Mouse (Mus musculus) spleen, adult 2 months (tissue): ENCODE measurements at regions not wholly inside any gene's neighbourhood (a gene's known extent, or its start where the extent isn't known, plus 50 kb on each side); places are given as distances from the start of the nearest gene placed in this dataset.
A peak's percentile ranks its signal among the peaks of the same experiment; 100 is the strongest.

Source experiments
- DNase-seq, 2 experiments: peaks; one replicate each; pipeline versions ENCODE4 v3.0.0 to v3.0.0-alpha.2; 2012 to 2021; ENCODE audit warnings: low spot score in 2 of 2, low read depth in 1 of 2
- H3K27ac ChIP-seq: fragments of 200-500 bp; 2 replicates; pipeline ENCODE4 v1.5.1; 2012; ENCODE audit warnings: low read length, inconsistent platforms; ENCODE audit not compliant: insufficient read depth
- H3K27me3 ChIP-seq: fragments of 200-500 bp; 2 replicates; pipeline ENCODE4 v1.6.1; 2012; ENCODE audit warnings: mild to moderate bottlenecking, moderate library complexity, low read length, inconsistent platforms; ENCODE audit not compliant: control insufficient read depth, insufficient read depth
- H3K36me3 ChIP-seq: fragments of 200-500 bp; 2 replicates; pipeline ENCODE4 v1.6.1; 2012; ENCODE audit warnings: mild to moderate bottlenecking, low read length, inconsistent platforms; ENCODE audit not compliant: control insufficient read depth, insufficient read depth
- H3K4me1 ChIP-seq: fragments of 200-500 bp; 2 replicates; pipeline ENCODE4 v1.6.1; 2011; ENCODE audit warnings: inconsistent platforms; ENCODE audit not compliant: control insufficient read depth, insufficient read depth, insufficient read length
- H3K4me3 ChIP-seq: fragments of 200-500 bp; 2 replicates; pipeline ENCODE4 v1.5.1; 2011; ENCODE audit warnings: mild to moderate bottlenecking, inconsistent platforms; ENCODE audit not compliant: insufficient read depth, insufficient read length; ENCODE audit errors: extremely low read depth
- CTCF ChIP-seq: fragments of 200-500 bp; IDR thresholded peaks from 2 replicates; pipeline ENCODE4 v1.5.1; 2011; ENCODE audit warnings: mild to moderate bottlenecking, inconsistent platforms; ENCODE audit not compliant: insufficient read depth, insufficient read length, insufficient replicate concordance; ENCODE audit errors: extremely low read depth
- POLR2A ChIP-seq: fragments of 200-500 bp; IDR thresholded peaks from 2 replicates; pipeline ENCODE4 v1.6.1; 2011; ENCODE audit warnings: low read depth, low read length, inconsistent platforms
- WGBS: fragments of 180-500 bp; shearing (Covaris S2); methylation state at CpG from one replicate; pipeline ENCODE4 v1.1.7; 2018; 5-methylcytosine and 5-hydroxymethylcytosine counted together

DNA sequence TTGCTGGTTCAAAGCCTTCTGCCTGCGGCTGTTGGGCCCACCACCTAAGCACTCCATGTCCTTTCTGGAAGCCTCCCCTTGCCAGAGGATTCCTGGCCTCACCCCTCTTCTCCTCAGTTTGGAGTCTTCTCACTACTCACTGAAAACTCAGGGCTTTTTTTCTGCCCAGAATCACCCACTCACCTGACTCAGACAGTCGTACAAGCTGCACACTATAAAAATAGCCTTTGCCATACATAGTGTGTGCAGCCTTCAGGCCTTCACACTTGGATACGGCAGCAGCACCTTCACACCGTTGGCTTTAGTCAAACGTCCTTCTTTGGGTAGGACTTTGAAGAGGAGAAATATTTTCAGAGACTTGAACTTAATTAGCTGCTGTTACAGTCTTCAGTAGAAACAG, 205.3 kb upstream of the Mkln1 start:
- 92% methylated on average over 5 of the region's 5 CpGs for WGBS
- Histone ChIP-seq H3K27ac (no peak overlapping the region), H3K4me1 (peaks cover 14% of the 10 kb centered on the region; the same call in 1 of the 2 replicates), H3K4me3 (no peak overlapping the region), H3K27me3 (no peaks in the 10 kb centered on the region), H3K36me3 (peaks cover 6% of the 10 kb centered on the region; the same call in 1 of the 2 replicates)
- no peak for DNase-seq
- TF ChIP-seq CTCF (no peak), POLR2A (no peak)

- DNase-seq: no peak
- Histone ChIP-seq H3K36me3 (peaks cover 6% of the 10 kb centered on the region; the same call in 1 of the 2 replicates), H3K27me3 (no peaks in the 10 kb centered on the region), H3K27ac (no peak overlapping the region), H3K4me3 (no peak overlapping the region), H3K4me1 (no peaks in the 10 kb centered on the region; the same call in 1 of the 2 replicates)
- TF ChIP-seq CTCF (peak; percentile 27; the same call in 1 of the 2 replicates), POLR2A (no peak)
- WGBS: 59% methylated on average over 4 of the region's 4 CpGs
Measured at GRCm38 (mm10) chr6:31197631-31198338, 200.8 kb upstream of the Mkln1 start.

DNA sequence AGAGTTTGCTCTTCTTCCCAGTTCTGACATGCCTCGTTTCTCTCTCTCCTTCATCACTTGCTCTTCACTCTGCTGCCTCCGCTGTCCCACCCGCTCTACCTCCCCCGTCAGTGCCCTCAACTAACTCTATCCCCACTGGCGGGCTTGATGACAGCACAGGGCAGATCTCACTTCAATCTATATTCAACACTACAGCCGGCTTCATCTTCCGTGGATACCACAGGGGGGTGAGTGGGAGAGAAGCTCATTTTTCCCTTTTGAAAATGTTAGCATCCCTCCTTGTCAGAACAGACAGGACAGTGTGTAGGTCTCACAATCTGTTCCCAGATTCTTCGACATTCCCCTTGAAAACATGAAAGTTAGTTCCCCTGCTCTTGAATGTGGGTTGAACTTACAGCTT, 200.2 kb upstream of the Mkln1 start:
- peaks cover 6% of the 10 kb centered on the region; the same call in 1 of the 2 replicates for H3K36me3 ChIP-seq
- DNase-seq: no peak
- H3K4me3 ChIP-seq: no peak overlapping the region
- TF ChIP-seq CTCF: no peak
- H3K4me1 ChIP-seq: no peaks in the 10 kb centered on the region; the same call in 1 of the 2 replicates
- 90% methylated on average over 8 of the region's 8 CpGs for WGBS
- no peaks in the 10 kb centered on the region for H3K27me3 ChIP-seq
- no peak overlapping the region for H3K27ac ChIP-seq

GRCm38 (mm10) chr6:31200705-31201104, 197.8 kb upstream of the Mkln1 start:
- Histone ChIP-seq H3K36me3 (peaks cover 2% of the 10 kb centered on the region; the same call in 1 of the 2 replicates), H3K4me1 (peaks cover 2% of the 10 kb centered on the region; the same call in 1 of the 2 replicates), H3K27ac (no peak overlapping the region), H3K27me3 (no peaks in the 10 kb centered on the region), H3K4me3 (no peak overlapping the region)
- no peak for DNase-seq
- WGBS: 90% methylated on average over 3 of the region's 3 CpGs
- TF ChIP-seq POLR2A (no peak), CTCF (no peak)

DNA sequence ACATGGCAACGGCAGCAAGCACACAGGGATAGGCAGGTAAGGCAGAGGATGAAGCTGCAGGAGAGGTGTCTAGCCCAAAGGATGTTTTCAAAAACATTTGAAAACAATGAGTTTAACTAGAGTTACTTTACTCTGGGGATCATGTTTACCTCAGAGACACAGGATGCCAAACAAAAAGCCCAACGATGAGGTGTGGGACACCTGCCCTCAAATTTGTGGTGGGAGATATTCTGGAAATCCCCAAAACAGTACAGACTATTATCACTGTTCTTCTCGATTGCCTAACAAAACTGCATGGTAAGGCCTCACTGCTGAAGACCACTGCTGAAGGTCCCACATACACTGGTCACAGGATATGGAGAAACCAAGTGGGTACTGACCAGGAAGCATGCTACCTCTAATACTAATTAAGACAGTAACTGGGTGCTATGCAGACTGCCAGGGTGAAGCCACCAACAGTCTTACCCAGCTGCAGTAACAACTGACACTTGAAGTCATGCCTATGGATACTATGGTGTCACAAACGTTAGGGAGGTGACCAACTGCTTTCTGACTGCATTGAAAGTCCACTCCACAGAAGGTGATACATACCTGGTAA, 197.1 kb upstream of the Mkln1 start:
- Histone ChIP-seq H3K36me3 (no peaks in the 10 kb centered on the region; the same call in 1 of the 2 replicates), H3K4me1 (peaks cover 2% of the 10 kb centered on the region; the same call in 1 of the 2 replicates), H3K27me3 (no peaks in the 10 kb centered on the region), H3K4me3 (no peak overlapping the region), H3K27ac (no peak overlapping the region)
- TF ChIP-seq CTCF (no peak), POLR2A (no peak)
- 79% methylated on average over 4 of the region's 4 CpGs for WGBS
- DNase-seq: no peak

- no peak for TF ChIP-seq CTCF
- TF ChIP-seq POLR2A: no peak
- H3K27me3 ChIP-seq: no peaks in the 10 kb centered on the region
- H3K4me1 ChIP-seq: peaks cover 2% of the 10 kb centered on the region; the same call in 1 of the 2 replicates
- no peak overlapping the region for H3K27ac ChIP-seq
- H3K4me3 ChIP-seq: no peak overlapping the region
- H3K36me3 ChIP-seq: no peaks in the 10 kb centered on the region; the same call in 1 of the 2 replicates
- no peak for DNase-seq
Measured at GRCm38 (mm10) chr6:31202594-31202993, 195.9 kb upstream of the Mkln1 start.

- Histone ChIP-seq H3K4me3 (no peak overlapping the region), H3K4me1 (peaks cover 8% of the 10 kb centered on the region; the same call in 1 of the 2 replicates), H3K36me3 (no peaks in the 10 kb centered on the region), H3K27ac (no peak overlapping the region), H3K27me3 (no peaks in the 10 kb centered on the region)
- DNase-seq: no peak
- TF ChIP-seq POLR2A (no peak), CTCF (no peak)
- 90% methylated on average over 3 of the region's 3 CpGs for WGBS
Measured at GRCm38 (mm10) chr6:31204434-31204833, 194.1 kb upstream of the Mkln1 start.
